Mouse (Mus musculus) embryonic facial prominence, embryonic 14.5 days (tissue): Measurements from ENCODE around the gene Rmnd5b. TPM values are rescaled to one million over a fixed set of nuclear protein-coding genes. Genes with fewer than 3 reads are reported as not detected.

Experiments
- ATAC-seq: fragments of 200-750 bp; cut with Nextera tagmentation; 2 replicates; pipeline ENCODE4 v1.8.0; 2017; ENCODE audit warnings: low read depth, moderate number of reproducible peaks, moderate TSS enrichment
- DNase-seq: peaks from one replicate; pipeline ENCODE4 v3.0.0-alpha.2; 2015; ENCODE audit warnings: low spot score
- H3K27ac ChIP-seq: fragments of 300-500 bp; sonication (generic); replicated peaks from 2 replicates; pipeline ENCODE4 v1.5.1; 2014; ENCODE audit warnings: low read depth, mild to moderate bottlenecking, low read length, moderate library complexity
- H3K27me3 ChIP-seq: fragments of 300-500 bp; sonication (generic); replicated peaks from 2 replicates; pipeline ENCODE4 v1.6.1; 2014; ENCODE audit warnings: low read length; ENCODE audit not compliant: control insufficient read depth, insufficient read depth
- H3K36me3 ChIP-seq: fragments of 300-500 bp; sonication (generic); 2 replicates; pipeline ENCODE4 v1.6.1; 2014; ENCODE audit warnings: low read length, mixed read lengths; ENCODE audit not compliant: control insufficient read depth, insufficient read depth
- H3K4me1 ChIP-seq: fragments of 300-500 bp; sonication (generic); 2 replicates; pipeline ENCODE4 v1.6.1; 2014; ENCODE audit warnings: antibody characterized with exemption, low read length; ENCODE audit not compliant: control insufficient read depth, insufficient read depth
- H3K4me2 ChIP-seq: fragments of 300-500 bp; sonication (generic); 2 replicates; pipeline ENCODE4 v1.6.1; 2014; ENCODE audit warnings: low read depth, mild to moderate bottlenecking, low read length, moderate library complexity, mixed read lengths
- H3K4me3 ChIP-seq: fragments of 300-500 bp; sonication (generic); 2 replicates; pipeline ENCODE4 v1.5.1; 2014; ENCODE audit warnings: low read depth, mild to moderate bottlenecking, low read length
- H3K9ac ChIP-seq: fragments of 300-500 bp; sonication (generic); 2 replicates; pipeline ENCODE4 v1.6.1; 2014; ENCODE audit warnings: low read depth, mild to moderate bottlenecking, low read length, moderate library complexity, mixed read lengths
- H3K9me3 ChIP-seq: fragments of 300-500 bp; sonication (generic); 2 replicates; pipeline ENCODE4 v1.6.1; 2016; ENCODE audit warnings: low read length; ENCODE audit not compliant: control insufficient read depth
- WGBS: fragments of 180-500 bp; shearing (Covaris S2); extraction: QIAGEN DNeasy Blood & Tissue Kit; methylation state at CpG from one replicate; pipeline ENCODE4 v1.1.7; 2014; 5-methylcytosine and 5-hydroxymethylcytosine counted together
- polyA plus RNA-seq: library from polyadenylated mRNA; unstranded; fragments of >200 nt; fragmentation: Nextera tagmentation; extraction: Ambion mirVana; gene quantifications from 2 replicates; pipeline ENCODE4 v1.2.1, GENCODE M21; 2014

Gene Rmnd5b
- polyA plus RNA-seq, 1 experiment from 2014 or later, result 44.2 TPM

- ATAC-seq, result no peak
Measured at GRCm38 (mm10) chr11:51597553-51597952, 38.1 kb downstream of the Rmnd5b start.

GRCm38 (mm10) chr11:51595459-51596083, 40.1 kb downstream of the Rmnd5b start:
- Histone ChIP-seq H3K4me2 (no peak overlapping the region), H3K27me3 (no peaks in the 10 kb centered on the region), H3K9ac (no peak overlapping the region), H3K9me3 (no peaks in the 10 kb centered on the region), H3K4me1 (no peaks in the 10 kb centered on the region), H3K36me3 (peaks cover 98% of the 10 kb centered on the region), H3K4me3 (no peak overlapping the region), H3K27ac (no peak overlapping the region)
- DNase-seq, result no peak
- 88% methylated on average over 1 of the region's 1 CpGs for WGBS
- no peak for ATAC-seq

More at GRCm38 (mm10) chr11:51597553-51597952, 38.1 kb downstream of the Rmnd5b start:
- no peaks in the 10 kb centered on the region for H3K27me3 ChIP-seq
- no peaks in the 10 kb centered on the region for H3K9me3 ChIP-seq
- no peak overlapping the region for H3K27ac ChIP-seq
- H3K9ac ChIP-seq, result no peak overlapping the region
- H3K4me3 ChIP-seq, result no peak overlapping the region
- DNase-seq, result no peak
- 76% methylated on average over 2 of the region's 2 CpGs for WGBS
- H3K36me3 ChIP-seq, result peaks cover 99% of the 10 kb centered on the region
- no peaks in the 10 kb centered on the region for H3K4me1 ChIP-seq
- H3K4me2 ChIP-seq, result no peak overlapping the region

- ATAC-seq, result no peak
- 75% methylated on average over 3 of the region's 3 CpGs for WGBS
Measured at GRCm38 (mm10) chr11:51594715-51595350, 40.9 kb downstream of the Rmnd5b start.

GRCm38 (mm10) chr11:51593849-51594248, 41.8 kb downstream of the Rmnd5b start:
- Histone ChIP-seq H3K9ac (no peak overlapping the region), H3K4me1 (no peaks in the 10 kb centered on the region), H3K4me2 (no peak overlapping the region), H3K4me3 (no peak overlapping the region), H3K36me3 (peaks cover 98% of the 10 kb centered on the region), H3K27ac (no peak overlapping the region), H3K9me3 (no peaks in the 10 kb centered on the region), H3K27me3 (no peaks in the 10 kb centered on the region)
- ATAC-seq (no peak), DNase-seq (no peak)
- 91% methylated on average over 6 of the region's 6 CpGs for WGBS

More at GRCm38 (mm10) chr11:51594715-51595350, 40.9 kb downstream of the Rmnd5b start:
- H3K36me3 ChIP-seq, result peaks cover 98% of the 10 kb centered on the region
- no peak overlapping the region for H3K4me3 ChIP-seq
- H3K4me1 ChIP-seq, result no peaks in the 10 kb centered on the region
- no peaks in the 10 kb centered on the region for H3K27me3 ChIP-seq
- no peak overlapping the region for H3K4me2 ChIP-seq
- DNase-seq, result no peak
- no peak overlapping the region for H3K9ac ChIP-seq
- no peak overlapping the region for H3K27ac ChIP-seq
- H3K9me3 ChIP-seq, result no peaks in the 10 kb centered on the region

- H3K36me3 ChIP-seq, result peaks cover 98% of the 10 kb centered on the region
- ATAC-seq, result no peak
Measured at GRCm38 (mm10) chr11:51593368-51593767, 42.3 kb downstream of the Rmnd5b start.

GRCm38 (mm10) chr11:51591915-51592314, 43.8 kb downstream of the Rmnd5b start:
- ATAC-seq (no peak), DNase-seq (no peak)
- Histone ChIP-seq H3K27ac (no peak overlapping the region), H3K4me1 (no peaks in the 10 kb centered on the region), H3K9ac (no peak overlapping the region), H3K4me2 (no peak overlapping the region), H3K9me3 (no peaks in the 10 kb centered on the region), H3K27me3 (no peaks in the 10 kb centered on the region), H3K4me3 (no peak overlapping the region), H3K36me3 (peaks cover 98% of the 10 kb centered on the region)
- 89% methylated on average over 7 of the region's 7 CpGs for WGBS

More at GRCm38 (mm10) chr11:51593368-51593767, 42.3 kb downstream of the Rmnd5b start:
- Histone ChIP-seq H3K9ac (no peak overlapping the region), H3K4me2 (no peak overlapping the region), H3K4me1 (no peaks in the 10 kb centered on the region), H3K4me3 (no peak overlapping the region), H3K9me3 (no peaks in the 10 kb centered on the region), H3K27me3 (no peaks in the 10 kb centered on the region), H3K27ac (no peak overlapping the region)
- DNase-seq, result no peak
- 92% methylated on average over 4 of the region's 4 CpGs for WGBS

- peaks cover 98% of the 10 kb centered on the region for H3K36me3 ChIP-seq
- no peak for ATAC-seq
- H3K27me3 ChIP-seq, result no peaks in the 10 kb centered on the region
- WGBS, result 69% methylated on average over 7 of the region's 7 CpGs
- H3K9ac ChIP-seq, result no peak overlapping the region
- H3K27ac ChIP-seq, result no peak overlapping the region
- H3K4me2 ChIP-seq, result no peak overlapping the region
- H3K4me1 ChIP-seq, result no peaks in the 10 kb centered on the region
- DNase-seq, result no peak
- H3K9me3 ChIP-seq, result no peaks in the 10 kb centered on the region
- no peak overlapping the region for H3K4me3 ChIP-seq
Measured at GRCm38 (mm10) chr11:51591168-51591567, 44.5 kb downstream of the Rmnd5b start.

- H3K4me3 ChIP-seq, result no peak overlapping the region
- H3K27me3 ChIP-seq, result no peaks in the 10 kb centered on the region
- H3K4me2 ChIP-seq, result no peak overlapping the region
- H3K36me3 ChIP-seq, result peaks cover 86% of the 10 kb centered on the region
- no peak for DNase-seq
- no peaks in the 10 kb centered on the region for H3K9me3 ChIP-seq
- H3K4me1 ChIP-seq, result peaks cover 6% of the 10 kb centered on the region; the same call in 1 of the 2 replicates
- H3K27ac ChIP-seq, result no peak overlapping the region
- ATAC-seq, result no peak
- H3K9ac ChIP-seq, result no peak overlapping the region
Measured at GRCm38 (mm10) chr11:51590002-51590401, 45.7 kb downstream of the Rmnd5b start.

GRCm38 (mm10) chr11:51588833-51589232, 46.9 kb downstream of the Rmnd5b start:
- no peaks in the 10 kb centered on the region for H3K9me3 ChIP-seq
- H3K4me3 ChIP-seq, result no peak overlapping the region
- H3K36me3 ChIP-seq, result peaks cover 75% of the 10 kb centered on the region
- H3K27me3 ChIP-seq, result no peaks in the 10 kb centered on the region
- ATAC-seq (no peak), DNase-seq (no peak)
- H3K4me2 ChIP-seq, result no peak overlapping the region
- H3K9ac ChIP-seq, result no peak overlapping the region
- 98% methylated on average over 3 of the region's 3 CpGs for WGBS
- H3K4me1 ChIP-seq, result peaks cover 9% of the 10 kb centered on the region
- H3K27ac ChIP-seq, result no peak overlapping the region
